Mouse (Mus musculus) embryonic facial prominence, embryonic 10.5 days (tissue): ENCODE results near the gene Cops7a. TPM values are rescaled to one million over a fixed set of nuclear protein-coding genes. Genes with fewer than 3 reads are reported as not detected.
A peak's percentile ranks its signal among the peaks of the same experiment; 100 is the strongest.

ENCODE experiments used
- DNase-seq: peaks from one replicate; pipeline ENCODE4 v3.0.0-alpha.2; 2017; ENCODE audit warnings: low spot score
- H3K27ac ChIP-seq: fragments of 300-500 bp; sonication (generic); replicated peaks from 2 replicates; pipeline ENCODE4 v1.5.1; 2016; ENCODE audit warnings: mild to moderate bottlenecking
- H3K27me3 ChIP-seq: fragments of 300-500 bp; sonication (generic); replicated peaks from 2 replicates; pipeline ENCODE4 v1.6.1; 2016; ENCODE audit warnings: low read depth, mild to moderate bottlenecking; ENCODE audit not compliant: poor library complexity, severe bottlenecking
- H3K36me3 ChIP-seq: fragments of 300-500 bp; sonication (generic); replicated peaks from 2 replicates; pipeline ENCODE4 v1.6.1; 2016; ENCODE audit warnings: mild to moderate bottlenecking, moderate library complexity
- H3K4me1 ChIP-seq: fragments of 300-500 bp; sonication (generic); 2 replicates; pipeline ENCODE4 v1.6.1; 2016
- H3K4me3 ChIP-seq: fragments of 300-500 bp; sonication (generic); 2 replicates; pipeline ENCODE4 v1.5.1; 2016; ENCODE audit warnings: mild to moderate bottlenecking, moderate library complexity
- H3K9me3 ChIP-seq: fragments of 300-500 bp; sonication (generic); 2 replicates; pipeline ENCODE4 v1.6.1; 2016; ENCODE audit warnings: mild to moderate bottlenecking
- WGBS: fragments of 180-500 bp; shearing (Covaris S2); methylation state at CpG from one replicate; pipeline ENCODE4 v1.1.7; 2016; 5-methylcytosine and 5-hydroxymethylcytosine counted together
- polyA plus RNA-seq: library from polyadenylated mRNA; unstranded; fragments of >200 nt; fragmentation: Nextera tagmentation; extraction: Ambion mirVana; gene quantifications from 2 replicates; pipeline ENCODE4 v1.2.1, GENCODE M21; 2016

Cops7a gene
- polyA plus RNA-seq, 1 experiment from 2014 or later, result 137 TPM

- WGBS, result 82% methylated on average over 7 of the region's 7 CpGs
- H3K27me3 ChIP-seq, result peaks cover 30% of the 10 kb centered on the region
- H3K36me3 ChIP-seq, result peaks cover 36% of the 10 kb centered on the region
- H3K4me1 ChIP-seq, result peaks cover 78% of the 10 kb centered on the region
- no peaks in the 10 kb centered on the region for H3K9me3 ChIP-seq
- DNase-seq, result no peak
- H3K27ac ChIP-seq, result peak overlapping the region; percentile 100
- peak overlapping the region; percentile 92 for H3K4me3 ChIP-seq
Measured at GRCm38 (mm10) chr6:124914511-124914910, 50.8 kb downstream of the Cops7a start.

- Histone ChIP-seq H3K9me3 (no peaks in the 10 kb centered on the region), H3K4me1 (peaks cover 71% of the 10 kb centered on the region), H3K4me3 (peak overlapping the region; percentile 25; the same call in 1 of the 2 replicates), H3K27ac (peak overlapping the region; percentile 41), H3K27me3 (peaks cover 37% of the 10 kb centered on the region), H3K36me3 (peaks cover 36% of the 10 kb centered on the region)
- DNase-seq, result no peak
- WGBS, result 58% methylated on average over 14 of the region's 14 CpGs
Measured at GRCm38 (mm10) chr6:124913721-124914285, 51.5 kb downstream of the Cops7a start.

- peak overlapping the region; percentile 41; the same call in 1 of the 2 replicates for H3K27ac ChIP-seq
- peaks cover 36% of the 10 kb centered on the region for H3K36me3 ChIP-seq
- DNase-seq, result no peak
- no peak overlapping the region for H3K4me3 ChIP-seq
- H3K27me3 ChIP-seq, result peaks cover 43% of the 10 kb centered on the region
- 73% methylated on average over 6 of the region's 6 CpGs for WGBS
- no peaks in the 10 kb centered on the region for H3K9me3 ChIP-seq
- peaks cover 65% of the 10 kb centered on the region for H3K4me1 ChIP-seq
Measured at GRCm38 (mm10) chr6:124913214-124913613, 52.1 kb downstream of the Cops7a start.

GRCm38 (mm10) chr6:124911533-124912218 lies 53.7 kb downstream of the Cops7a start, which contains the start of gene Lag3:
Lag3 (minus strand) TSS chr6:124911705.
- 17% methylated on average over 13 of the region's 13 CpGs for WGBS
- Histone ChIP-seq H3K27ac (peak within 1 kb of the TSS; percentile 12), H3K36me3 (peaks cover 36% of the 10 kb centered on the region), H3K27me3 (peaks cover 51% of the 10 kb centered on the region), H3K4me3 (peak within 1 kb of the TSS; percentile 14; the same call in 1 of the 2 replicates), H3K9me3 (no peaks in the 10 kb centered on the region), H3K4me1 (peaks cover 60% of the 10 kb centered on the region)
- DNase-seq, result peak; percentile 25

GRCm38 (mm10) chr6:124910032-124910431 lies 55.3 kb downstream of the Cops7a start:
- H3K27me3 ChIP-seq, result peaks cover 51% of the 10 kb centered on the region

More at GRCm38 (mm10) chr6:124910032-124910431, 55.3 kb downstream of the Cops7a start:
- 3% methylated on average over 32 of the region's 32 CpGs for WGBS
- Histone ChIP-seq H3K4me1 (peaks cover 50% of the 10 kb centered on the region), H3K27ac (peak overlapping the region; percentile 83), H3K9me3 (no peaks in the 10 kb centered on the region), H3K4me3 (peak overlapping the region; percentile 51), H3K36me3 (peaks cover 27% of the 10 kb centered on the region)
- peak; percentile 59 for DNase-seq

Other genes starting within 250 kb of the Cops7a start
- 9.3 and 10.4 TPM in 2 replicates for gene Ptpn6, start 226.8 kb downstream of the Cops7a start, polyA plus RNA-seq
- gene Grcc10, start 224.2 kb downstream of the Cops7a start, polyA plus RNA-seq, result 425 and 454 TPM in 2 replicates
- not detected in 2 replicates for gene Gm45234, start 209.5 kb downstream of the Cops7a start, polyA plus RNA-seq
- gene Atn1, start 209.0 kb downstream of the Cops7a start, polyA plus RNA-seq, result 12.6 and 15.2 TPM in 2 replicates
- gene Eno2, start 195.9 kb downstream of the Cops7a start, polyA plus RNA-seq, result 2.3 and 2.4 TPM in 2 replicates
- gene Lrrc23, start 185.8 kb downstream of the Cops7a start, polyA plus RNA-seq, result 0.50 and 0.74 TPM in 2 replicates
- 7.1 and 8.3 TPM in 2 replicates for gene Spsb2, start 156.9 kb downstream of the Cops7a start, polyA plus RNA-seq
- 829 and 899 TPM in 2 replicates for gene Tpi1, start 151.2 kb downstream of the Cops7a start, polyA plus RNA-seq
- 191 and 212 TPM in 2 replicates for gene Usp5, start 136.1 kb downstream of the Cops7a start, polyA plus RNA-seq
- 225 and 238 TPM in 2 replicates for gene Cdca3, start 136.0 kb downstream of the Cops7a start, polyA plus RNA-seq
- 0.60 and 0.97 TPM in 2 replicates for gene Gnb3, start 125.3 kb downstream of the Cops7a start, polyA plus RNA-seq
- 12.2 and 17.0 TPM in 2 replicates for gene P3h3, start 107.8 kb downstream of the Cops7a start, polyA plus RNA-seq
- gene Gpr162, start 101.6 kb downstream of the Cops7a start, polyA plus RNA-seq, result 1.3 and 1.4 TPM in 2 replicates
- not detected in 2 replicates for gene Cd4, start 77.3 kb downstream of the Cops7a start, polyA plus RNA-seq
- 1.2 and 1.6 TPM in 2 replicates for gene Lag3, start 53.8 kb downstream of the Cops7a start, polyA plus RNA-seq
- 203 and 213 TPM in 2 replicates for gene Ptms, start 45.4 kb downstream of the Cops7a start, polyA plus RNA-seq
- gene Mlf2, start 34.2 kb downstream of the Cops7a start, polyA plus RNA-seq, result 390 and 408 TPM in 2 replicates
- 0.82 and 1.1 TPM in 2 replicates for gene Pianp, start 31.2 kb upstream of the Cops7a start, polyA plus RNA-seq
- 9.4 and 11.0 TPM in 2 replicates for gene Zfp384, start 43.6 kb upstream of the Cops7a start, polyA plus RNA-seq
- gene Ing4, start 74.2 kb upstream of the Cops7a start, polyA plus RNA-seq, result 125 and 137 TPM in 2 replicates
- gene Acrbp, start 84.2 kb upstream of the Cops7a start, polyA plus RNA-seq, result 15.9 and 17.8 TPM in 2 replicates
- gene Lpar5, start 102.4 kb upstream of the Cops7a start, polyA plus RNA-seq, result 0.10 and 0.21 TPM in 2 replicates
- gene Chd4, start 130.4 kb upstream of the Cops7a start, polyA plus RNA-seq, result 102 and 105 TPM in 2 replicates
- 94.1 and 99.4 TPM in 2 replicates for gene Nop2, start 166.4 kb upstream of the Cops7a start, polyA plus RNA-seq
- gene Iffo1, start 179.7 kb upstream of the Cops7a start, polyA plus RNA-seq, result 11.0 and 11.1 TPM in 2 replicates
- 2,731 and 2,955 TPM in 2 replicates for gene Gapdh, start 200.9 kb upstream of the Cops7a start, polyA plus RNA-seq
- 261 and 263 TPM in 2 replicates for gene Ncapd2, start 226.2 kb upstream of the Cops7a start, polyA plus RNA-seq
- 207 and 214 TPM in 2 replicates for gene Mrpl51, start 226.3 kb upstream of the Cops7a start, polyA plus RNA-seq